Mouse (Mus musculus) liver, embryonic 11.5 days (tissue): Measurements from ENCODE around the gene Aacs. TPM values are rescaled to one million over a fixed set of nuclear protein-coding genes. Genes with fewer than 3 reads are reported as not detected.

Source experiments
- microRNA-seq: library from miRNA; unstranded; fragments of <30 nt; microRNA quantifications from one replicate; pipeline ENCODE4, GENCODE M21; 2017; ENCODE audit warnings: borderline number of aligned reads
- polyA plus RNA-seq: library from polyadenylated mRNA; unstranded; fragments of >200 nt; fragmentation: Nextera tagmentation; extraction: Ambion mirVana; gene quantifications from 2 replicates; pipeline ENCODE4 v1.2.1, GENCODE M21; 2014

The Aacs gene
- polyA plus RNA-seq, 1 experiment from 2014 or later, result 29.7 TPM

Small RNAs within 50 kb of the gene (microRNA-seq; reads per million reads assigned to microRNA genes)
- not detected for gene Gm27551

Other genes with a start within 250 kb of the Aacs start
- gene Scarb1, start 134.7 kb upstream of the Aacs start, polyA plus RNA-seq, result 104 and 108 TPM in 2 replicates
- gene Gm10382, start 86.5 kb upstream of the Aacs start, polyA plus RNA-seq, result 0.18 and 0.34 TPM in 2 replicates
- 772 and 827 TPM in 2 replicates for gene Ubc, start 85.6 kb upstream of the Aacs start, polyA plus RNA-seq
- 18.5 and 19.4 TPM in 2 replicates for gene Dhx37, start 41.7 kb upstream of the Aacs start, polyA plus RNA-seq
- gene Bri3bp, start 34.2 kb upstream of the Aacs start, polyA plus RNA-seq, result 63.6 and 67.9 TPM in 2 replicates
- 0.05 and 0.15 TPM in 2 replicates for gene Tmem132b, start 56.0 kb downstream of the Aacs start, polyA plus RNA-seq